Mouse (Mus musculus) thymus, adult 2 months (tissue): ENCODE results near the gene Ppt2. TPM values are rescaled to one million over a fixed set of nuclear protein-coding genes. Genes with fewer than 3 reads are reported as not detected.
A peak's percentile ranks its signal among the peaks of the same experiment; 100 is the strongest.

ENCODE experiments used
- DNase-seq: peaks from one replicate; pipeline ENCODE4 v3.0.0; 2021
- H3K27ac ChIP-seq: fragments of 200-500 bp; 2 replicates; pipeline ENCODE4 v1.5.1; 2012; ENCODE audit warnings: low read length, control low read depth; ENCODE audit not compliant: control insufficient read depth, insufficient read depth
- H3K27me3 ChIP-seq: fragments of 200-500 bp; 2 replicates; pipeline ENCODE4 v1.6.1; 2012; ENCODE audit warnings: mild to moderate bottlenecking, low read length, moderate library complexity, mixed read lengths; ENCODE audit not compliant: control insufficient read depth, insufficient read depth
- H3K36me3 ChIP-seq: fragments of 200-500 bp; 2 replicates; pipeline ENCODE4 v1.6.1; 2012; ENCODE audit warnings: mild to moderate bottlenecking, low read length, moderate library complexity; ENCODE audit not compliant: control insufficient read depth, insufficient read depth
- H3K4me1 ChIP-seq: fragments of 200-500 bp; replicated peaks from 2 replicates; pipeline ENCODE4 v1.6.1; 2012; ENCODE audit warnings: low read length; ENCODE audit not compliant: control insufficient read depth, insufficient read depth
- H3K4me3 ChIP-seq: fragments of 200-500 bp; 2 replicates; pipeline ENCODE4 v1.5.1; 2012; ENCODE audit warnings: mild to moderate bottlenecking, low read length, control low read depth, moderate library complexity; ENCODE audit not compliant: control insufficient read depth, insufficient read depth
- CTCF ChIP-seq: fragments of 200-500 bp; IDR thresholded peaks from 2 replicates; pipeline ENCODE4 v1.5.1; 2012; ENCODE audit warnings: mild to moderate bottlenecking, control low read depth, low read length, moderate library complexity, borderline replicate concordance; ENCODE audit not compliant: control insufficient read depth, poor library complexity, insufficient read depth; ENCODE audit errors: extremely low read depth
- POLR2A ChIP-seq: fragments of 200-500 bp; IDR thresholded peaks from 2 replicates; pipeline ENCODE4 v1.6.1; 2012; ENCODE audit warnings: mild to moderate bottlenecking, low read length, control low read depth, moderate library complexity; ENCODE audit not compliant: control insufficient read depth, poor library complexity, insufficient read depth; ENCODE audit errors: extremely low read depth
- WGBS: fragments of 180-500 bp; shearing (Covaris S2); methylation state at CpG from one replicate; pipeline ENCODE4 v1.1.7; 2018; 5-methylcytosine and 5-hydroxymethylcytosine counted together
- polyA plus RNA-seq: library from polyadenylated mRNA; depleted of rRNA; stranded (reverse); fragments of >200 nt; gene quantifications from 2 replicates; pipeline ENCODE4 v1.2.3, GENCODE M21; 2012

Ppt2 gene
- polyA plus RNA-seq, 1 experiment, result 120 TPM

DNA sequence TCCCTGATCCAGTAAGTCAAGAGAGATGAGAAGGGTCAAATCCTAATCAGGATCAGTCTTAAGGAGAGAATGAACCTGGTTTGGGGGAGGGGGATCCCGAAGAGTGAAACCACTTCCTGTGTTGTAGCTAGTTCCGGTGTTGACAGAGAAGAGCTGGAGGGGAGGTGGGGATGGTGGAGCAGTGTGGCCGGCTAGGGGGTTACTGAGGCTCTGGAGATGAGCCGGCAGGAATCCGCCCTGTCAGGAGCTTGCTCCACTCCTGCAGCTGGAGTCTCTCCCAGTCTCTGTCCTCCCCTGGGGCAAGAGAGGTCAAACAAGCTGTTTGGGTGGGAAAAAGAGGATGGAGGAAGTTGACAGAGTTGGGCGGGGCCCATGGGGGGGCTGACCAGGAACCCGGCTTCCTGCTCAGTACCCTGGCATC, 38.6 kb downstream of the Ppt2 start, which contains the start of gene Gpsm3:
Gene Gpsm3 (plus strand): TSS at position 126 of the 421 bp plus-strand sequence.
- H3K4me3 ChIP-seq, result peak within 1 kb of the TSS; percentile 65
- H3K4me1 ChIP-seq, result peaks cover 38% of the 10 kb centered on the region
- peak; percentile 81 for DNase-seq
- WGBS, result 1% methylated on average over 7 of the region's 7 CpGs
- H3K27me3 ChIP-seq, result no peaks in the 10 kb centered on the region
- peaks cover 6% of the 10 kb centered on the region for H3K36me3 ChIP-seq
- TF ChIP-seq CTCF (no peak), POLR2A (peak; percentile 93)
- H3K27ac ChIP-seq, result peak within 1 kb of the TSS; percentile 95

DNA sequence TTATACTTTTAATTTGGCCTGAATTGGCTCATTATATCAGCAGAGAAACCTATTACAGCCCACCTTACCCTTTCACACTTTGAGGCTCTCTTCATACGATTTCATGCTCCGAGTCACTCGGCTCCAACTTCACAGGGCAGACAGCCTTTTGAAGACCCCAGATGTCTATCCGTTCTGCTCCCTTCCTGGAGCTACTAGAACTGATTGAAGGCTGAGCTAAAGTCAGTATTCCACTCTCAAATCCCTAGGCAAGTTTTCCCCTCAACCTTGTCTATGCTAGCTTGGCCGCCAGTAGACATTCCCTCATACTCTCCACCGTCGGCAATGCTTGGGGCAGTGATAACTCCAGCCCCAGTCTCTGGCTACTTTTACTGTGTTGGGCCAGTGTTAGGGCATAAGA, 39.1 kb downstream of the Ppt2 start:
- no peak for DNase-seq
- Histone ChIP-seq H3K4me1 (peaks cover 38% of the 10 kb centered on the region), H3K4me3 (peak overlapping the region; percentile 65), H3K27ac (peak overlapping the region; percentile 95), H3K27me3 (no peaks in the 10 kb centered on the region), H3K36me3 (peaks cover under 1% of the 10 kb centered on the region)
- TF ChIP-seq POLR2A (no peak), CTCF (no peak)
- 5% methylated on average over 7 of the region's 7 CpGs for WGBS

- DNase-seq, result no peak
- no peaks in the 10 kb centered on the region for H3K36me3 ChIP-seq
- no peaks in the 10 kb centered on the region for H3K27me3 ChIP-seq
- WGBS, result 44% methylated on average over 3 of the region's 3 CpGs
- H3K4me1 ChIP-seq, result peaks cover 33% of the 10 kb centered on the region
- H3K27ac ChIP-seq, result peak overlapping the region; percentile 95
- peak overlapping the region; percentile 23; the same call in 1 of the 2 replicates for H3K4me3 ChIP-seq
- no peak for TF ChIP-seq CTCF
- no peak for TF ChIP-seq POLR2A
Measured at GRCm38 (mm10) chr17:34588767-34589166, 39.5 kb downstream of the Ppt2 start.

GRCm38 (mm10) chr17:34587814-34588213, 40.5 kb downstream of the Ppt2 start:
- Histone ChIP-seq H3K4me3 (peak overlapping the region; percentile 79), H3K27me3 (no peaks in the 10 kb centered on the region), H3K4me1 (peaks cover 25% of the 10 kb centered on the region), H3K36me3 (no peaks in the 10 kb centered on the region), H3K27ac (peak overlapping the region; percentile 54)
- TF ChIP-seq CTCF, result no peak
- WGBS, result under 1% methylated on average over 19 of the region's 19 CpGs
- no peak for DNase-seq

- DNase-seq, result peak; percentile 97
- Histone ChIP-seq H3K27ac (peak overlapping the region; percentile 54), H3K36me3 (no peaks in the 10 kb centered on the region), H3K4me3 (peak overlapping the region; percentile 79), H3K27me3 (no peaks in the 10 kb centered on the region), H3K4me1 (peaks cover 23% of the 10 kb centered on the region)
- under 1% methylated on average over 49 of the region's 50 CpGs for WGBS
- TF ChIP-seq CTCF (no peak), POLR2A (peak; percentile 100)
Measured at GRCm38 (mm10) chr17:34587423-34587811, 40.9 kb downstream of the Ppt2 start.

DNA sequence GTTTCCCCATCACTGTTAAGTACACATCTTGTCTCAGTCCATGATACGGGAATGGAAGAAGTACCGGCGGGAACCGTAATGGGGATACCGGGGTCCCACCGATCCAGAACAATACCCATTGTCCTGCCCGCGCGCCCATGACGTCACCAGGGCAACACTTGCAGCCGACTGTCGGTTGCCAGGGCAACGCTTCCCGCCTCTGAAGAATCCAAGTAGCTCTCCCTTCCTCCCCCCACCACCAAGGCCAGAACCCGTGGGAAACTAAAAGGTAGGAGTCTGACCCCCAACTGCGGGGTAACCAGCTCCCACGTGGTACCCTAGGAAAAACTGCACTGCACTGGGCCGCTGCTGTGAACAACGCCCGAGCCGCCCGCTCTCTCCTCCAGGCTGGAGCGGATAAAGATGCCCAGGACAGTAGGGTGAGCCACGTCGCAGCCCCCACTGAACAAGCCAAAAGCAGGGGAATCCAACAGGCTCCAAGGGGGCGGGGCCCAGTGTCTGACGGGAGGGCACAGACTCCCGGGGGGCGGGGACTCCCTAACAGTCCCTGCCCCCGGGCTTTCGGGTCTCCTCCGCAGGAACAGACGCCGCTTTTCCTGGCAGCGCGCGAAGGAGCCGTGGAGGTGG, 41.4 kb downstream of the Ppt2 start:
- H3K36me3 ChIP-seq, result no peaks in the 10 kb centered on the region
- no peak for TF ChIP-seq POLR2A
- TF ChIP-seq CTCF, result no peak
- no peaks in the 10 kb centered on the region for H3K27me3 ChIP-seq
- H3K27ac ChIP-seq, result no peak overlapping the region
- peak; percentile 90 for DNase-seq
- peak overlapping the region; percentile 79 for H3K4me3 ChIP-seq
- under 1% methylated on average over 38 of the region's 38 CpGs for WGBS
- peaks cover 23% of the 10 kb centered on the region for H3K4me1 ChIP-seq
